Mouse (Mus musculus) gastrocnemius, adult 8-10 months (tissue): ENCODE data around the gene Ankmy1. TPM values are rescaled to one million over a fixed set of nuclear protein-coding genes. Genes with fewer than 3 reads are reported as not detected.

Experiments used
- DNase-seq, 2 experiments: peaks; one replicate each; pipeline ENCODE4 v3.0.0; 2022; ENCODE audit warnings: low spot score in 2 of 2
- microRNA-seq: library from miRNA; unstranded; fragments of <30 nt; microRNA quantifications from one replicate; pipeline ENCODE4 v1.2.0, GENCODE M21; 2022
- total RNA-seq, 4 experiments: library from RNA; stranded (reverse); gene quantifications; 2 replicates each; pipeline ENCODE4 v1.2.4; 2022

Ankmy1 gene
- total RNA-seq, 4 experiments from 2014 or later = 0.17 TPM; not detected in 3

- peak; percentile 72 to 80 for DNase-seq
Measured at GRCm38 (mm10) chr1:92831188-92832001, 71.3 kb downstream of the Ankmy1 start, which contains the start of gene Gpc1. TSS of gene Gpc1 (plus strand) at chr1:92831645.

GRCm38 (mm10) chr1:92830626-92831187 lies 72.0 kb downstream of the Ankmy1 start:
- no peak for DNase-seq

DNA sequence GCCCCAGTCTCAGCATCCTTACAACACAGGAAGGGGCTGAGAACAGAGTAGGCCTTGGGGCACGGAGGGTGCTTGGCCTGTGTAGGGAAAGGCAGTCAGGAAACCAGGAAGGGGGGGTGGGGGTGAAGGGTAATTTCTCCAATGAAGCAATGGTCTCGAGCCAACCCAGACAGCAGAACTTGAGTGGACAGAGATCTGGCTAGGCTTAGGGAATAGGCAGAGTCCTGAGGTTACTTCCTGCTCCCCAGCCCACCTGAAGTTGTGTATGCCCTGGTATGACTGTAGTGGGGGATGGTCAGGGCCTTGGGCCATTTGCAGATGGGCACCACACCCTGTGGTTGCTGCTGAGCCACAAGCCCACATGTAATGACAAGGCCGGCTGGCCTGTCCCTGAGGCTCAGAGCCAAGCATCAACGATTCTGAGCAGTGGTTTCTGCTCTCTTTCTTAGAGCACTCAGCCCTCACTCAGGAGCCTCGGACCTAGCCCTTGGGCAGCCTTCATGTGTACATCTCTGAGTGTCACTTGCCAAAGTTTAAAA lies 86.9 kb downstream of the Ankmy1 start:
- DNase-seq = no peak

DNA sequence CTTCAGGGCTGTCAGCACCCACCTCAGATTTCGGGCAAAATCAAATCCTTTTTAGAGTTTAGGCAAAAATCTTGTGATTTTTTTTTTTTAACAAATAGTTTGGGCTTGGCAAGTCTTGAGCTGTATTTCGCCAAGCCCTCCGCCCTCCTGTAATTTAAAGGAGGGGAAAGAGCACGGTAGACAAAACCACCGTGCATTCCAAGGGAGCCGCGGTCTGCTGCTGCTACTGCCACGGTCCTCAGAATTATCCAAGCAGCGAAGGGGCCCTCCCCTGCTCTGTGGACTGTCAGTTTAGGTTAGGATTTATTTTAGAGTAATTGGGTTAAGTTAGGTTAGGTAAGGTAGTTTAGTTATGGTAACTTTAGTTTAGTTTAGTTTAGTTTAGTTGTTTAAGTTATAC lies 87.6 kb downstream of the Ankmy1 start:
- DNase-seq = no peak

GRCm38 (mm10) chr1:92814319-92814718 lies 88.4 kb downstream of the Ankmy1 start:
- no peak for DNase-seq

Small RNA genes lying within 50 kb of the gene (microRNA-seq; reads per million reads assigned to microRNA genes)
- 16,191 reads per million, percentile 95 among the genes with 10 or more reads in this experiment for gene Mir149

Other genes starting within 250 kb of the Ankmy1 start
- gene Gpc1, start 71.3 kb downstream of the Ankmy1 start, total RNA-seq = 100 to 1,000 TPM; 213 to 262 (median 240) TPM
- 10 to 100 TPM; 26.2 to 30.7 (median 27.3) TPM for gene Dusp28, start 4.1 kb upstream of the Ankmy1 start, total RNA-seq
- gene Rnpepl1, start 7.9 kb upstream of the Ankmy1 start, total RNA-seq = 10 to 100 TPM; 62.6 to 75.8 (median 72.8) TPM
- gene Capn10, start 31.5 kb upstream of the Ankmy1 start, total RNA-seq = 1 to 10 TPM; 4.4 to 6.1 (median 5.0) TPM
- gene Gpr35, start 48.0 kb upstream of the Ankmy1 start, total RNA-seq = under 1 TPM in 2 of 4 experiments, not detected in 2; 0.13 to 0.29 TPM
- not detected for gene Aqp12, start 103.4 kb upstream of the Ankmy1 start, total RNA-seq
- gene Kif1a, start 199.0 kb upstream of the Ankmy1 start, total RNA-seq = 1 to 10 TPM in 2 of 4 experiments, under 1 TPM in 2; 0.63 to 2.3 (median 1.0) TPM
- not detected for gene Agxt, start 232.3 kb upstream of the Ankmy1 start, total RNA-seq